Mouse (Mus musculus): ENCODE data around the gene Mphosph9. TPM values are rescaled to one million over a fixed set of nuclear protein-coding genes. Genes with fewer than 3 reads are reported as not detected.
A peak's percentile ranks its signal among the peaks of the same experiment; 100 is the strongest.

The Mphosph9 gene
- polyA plus RNA-seq, 1 experiment from 2014 or later, result 8.5 TPM

GRCm38 (mm10) chr5:124356695-124357094 is 28.9 kb upstream of the Mphosph9 start:
- Histone ChIP-seq H3K4me2 (ENCODE audit: low read depth, low read length) (no peak overlapping the region), H3K27ac (ENCODE audit: low read length) (no peak overlapping the region), H3K4me1 (ENCODE audit: control insufficient read depth, insufficient read depth, low read length) (peaks cover 8% of the 10 kb centered on the region), H3K9ac (ENCODE audit: low read length) (no peak overlapping the region), H3K9me3 (replicated peaks; ENCODE audit: control insufficient read depth, low read length) (no peaks in the 10 kb centered on the region), H3K36me3 (ENCODE audit: control insufficient read depth, insufficient read depth, low read length) (no peaks in the 10 kb centered on the region), H3K4me3 (replicated peaks; ENCODE audit: low read length) (no peak overlapping the region), H3K27me3 (ENCODE audit: control insufficient read depth, insufficient read depth, low read length) (no peaks in the 10 kb centered on the region)
- WGBS, result 39% methylated on average over 3 of the region's 3 CpGs
- ATAC-seq (ENCODE audit: insufficient read depth, low FRiP score), result no peak

GRCm38 (mm10) chr5:124355425-124355959 is 27.7 kb upstream of the Mphosph9 start:
- no peak overlapping the region for H3K27ac ChIP-seq (ENCODE audit: low read length)
- H3K9ac ChIP-seq (ENCODE audit: low read length), result peak overlapping the region; percentile 56
- H3K9me3 ChIP-seq (replicated peaks; ENCODE audit: control insufficient read depth, low read length), result no peaks in the 10 kb centered on the region
- peaks cover 20% of the 10 kb centered on the region for H3K4me1 ChIP-seq (ENCODE audit: control insufficient read depth, insufficient read depth, low read length)
- ATAC-seq (ENCODE audit: insufficient read depth, low FRiP score), result no peak
- H3K4me3 ChIP-seq (replicated peaks; ENCODE audit: low read length), result peak overlapping the region; percentile 88
- H3K4me2 ChIP-seq (ENCODE audit: low read depth, low read length), result peak overlapping the region; percentile 74
- no peaks in the 10 kb centered on the region for H3K36me3 ChIP-seq (ENCODE audit: control insufficient read depth, insufficient read depth, low read length)
- H3K27me3 ChIP-seq (ENCODE audit: control insufficient read depth, insufficient read depth, low read length), result no peaks in the 10 kb centered on the region
- 5% methylated on average over 12 of the region's 12 CpGs for WGBS

- no peaks in the 10 kb centered on the region for H3K27me3 ChIP-seq (ENCODE audit: control insufficient read depth, insufficient read depth, low read length)
- peak overlapping the region; percentile 74 for H3K4me2 ChIP-seq (ENCODE audit: low read depth, low read length)
- no peaks in the 10 kb centered on the region for H3K36me3 ChIP-seq (ENCODE audit: control insufficient read depth, insufficient read depth, low read length)
- H3K27ac ChIP-seq (ENCODE audit: low read length), result peak overlapping the region; percentile 83; the same call in 1 of the 2 replicates
- ATAC-seq (ENCODE audit: insufficient read depth, low FRiP score), result peak; percentile 66; the same call in 1 of the 2 replicates
- H3K9ac ChIP-seq (ENCODE audit: low read length), result peak overlapping the region; percentile 100
- peak overlapping the region; percentile 88 for H3K4me3 ChIP-seq (replicated peaks; ENCODE audit: low read length)
- WGBS, result under 1% methylated on average over 33 of the region's 60 CpGs
- no peaks in the 10 kb centered on the region for H3K9me3 ChIP-seq (replicated peaks; ENCODE audit: control insufficient read depth, low read length)
- H3K4me1 ChIP-seq (ENCODE audit: control insufficient read depth, insufficient read depth, low read length), result peaks cover 23% of the 10 kb centered on the region
Measured at GRCm38 (mm10) chr5:124354574-124355424, 27.0 kb upstream of the Mphosph9 start.

GRCm38 (mm10) chr5:124353726-124354547 is 26.2 kb upstream of the Mphosph9 start:
- Histone ChIP-seq H3K4me3 (replicated peaks; ENCODE audit: low read length) (peak overlapping the region; percentile 88), H3K27ac (ENCODE audit: low read length) (peak overlapping the region; percentile 97), H3K9ac (ENCODE audit: low read length) (peak overlapping the region; percentile 100), H3K36me3 (ENCODE audit: control insufficient read depth, insufficient read depth, low read length) (0 out of 2 replicates have a peak, but pooled peaks cover 6% of the 10 kb centered on the region), H3K4me2 (ENCODE audit: low read depth, low read length) (peak overlapping the region; percentile 93), H3K4me1 (ENCODE audit: control insufficient read depth, insufficient read depth, low read length) (peaks cover 23% of the 10 kb centered on the region), H3K27me3 (ENCODE audit: control insufficient read depth, insufficient read depth, low read length) (no peaks in the 10 kb centered on the region), H3K9me3 (replicated peaks; ENCODE audit: control insufficient read depth, low read length) (no peaks in the 10 kb centered on the region)
- WGBS, result under 1% methylated on average over 64 of the region's 132 CpGs
- ATAC-seq (ENCODE audit: insufficient read depth, low FRiP score), result peak; percentile 32; the same call in 1 of the 2 replicates

GRCm38 (mm10) chr5:124353011-124353725 is 25.4 kb upstream of the Mphosph9 start:
- Histone ChIP-seq H3K4me2 (ENCODE audit: low read depth, low read length) (peak overlapping the region; percentile 93), H3K9ac (ENCODE audit: low read length) (peak overlapping the region; percentile 100), H3K27me3 (ENCODE audit: control insufficient read depth, insufficient read depth, low read length) (no peaks in the 10 kb centered on the region), H3K27ac (ENCODE audit: low read length) (peak overlapping the region; percentile 97), H3K4me1 (ENCODE audit: control insufficient read depth, insufficient read depth, low read length) (peaks cover 23% of the 10 kb centered on the region), H3K36me3 (ENCODE audit: control insufficient read depth, insufficient read depth, low read length) (peaks cover 9% of the 10 kb centered on the region; the same call in 1 of the 2 replicates), H3K4me3 (replicated peaks; ENCODE audit: low read length) (peak overlapping the region; percentile 88), H3K9me3 (replicated peaks; ENCODE audit: control insufficient read depth, low read length) (no peaks in the 10 kb centered on the region)
- under 1% methylated on average over 29 of the region's 32 CpGs for WGBS
- no peak for ATAC-seq (ENCODE audit: insufficient read depth, low FRiP score)

GRCm38 (mm10) chr5:124352141-124352920 is 24.6 kb upstream of the Mphosph9 start:
- WGBS, result under 1% methylated on average over 30 of the region's 30 CpGs
- peak; percentile 86 for ATAC-seq (ENCODE audit: insufficient read depth, low FRiP score)
- peak overlapping the region; percentile 97 for H3K27ac ChIP-seq (ENCODE audit: low read length)
- H3K9ac ChIP-seq (ENCODE audit: low read length), result peak overlapping the region; percentile 100
- peaks cover 23% of the 10 kb centered on the region for H3K4me1 ChIP-seq (ENCODE audit: control insufficient read depth, insufficient read depth, low read length)
- no peaks in the 10 kb centered on the region for H3K9me3 ChIP-seq (replicated peaks; ENCODE audit: control insufficient read depth, low read length)
- H3K27me3 ChIP-seq (ENCODE audit: control insufficient read depth, insufficient read depth, low read length), result no peaks in the 10 kb centered on the region
- peak overlapping the region; percentile 88 for H3K4me3 ChIP-seq (replicated peaks; ENCODE audit: low read length)
- H3K4me2 ChIP-seq (ENCODE audit: low read depth, low read length), result peak overlapping the region; percentile 93
- peaks cover 12% of the 10 kb centered on the region; the same call in 1 of the 2 replicates for H3K36me3 ChIP-seq (ENCODE audit: control insufficient read depth, insufficient read depth, low read length)

- Histone ChIP-seq H3K4me3 (replicated peaks; ENCODE audit: low read length) (peak overlapping the region; percentile 88), H3K4me1 (ENCODE audit: control insufficient read depth, insufficient read depth, low read length) (peaks cover 23% of the 10 kb centered on the region), H3K9ac (ENCODE audit: low read length) (peak overlapping the region; percentile 100), H3K27ac (ENCODE audit: low read length) (peak overlapping the region; percentile 97), H3K27me3 (ENCODE audit: control insufficient read depth, insufficient read depth, low read length) (no peaks in the 10 kb centered on the region), H3K4me2 (ENCODE audit: low read depth, low read length) (peak overlapping the region; percentile 93), H3K36me3 (ENCODE audit: control insufficient read depth, insufficient read depth, low read length) (peaks cover 17% of the 10 kb centered on the region; the same call in 1 of the 2 replicates), H3K9me3 (replicated peaks; ENCODE audit: control insufficient read depth, low read length) (no peaks in the 10 kb centered on the region)
- no peak for ATAC-seq (ENCODE audit: insufficient read depth, low FRiP score)
- 47% methylated on average over 3 of the region's 3 CpGs for WGBS
Measured at GRCm38 (mm10) chr5:124351604-124352003, 23.8 kb upstream of the Mphosph9 start.

- H3K27ac ChIP-seq (ENCODE audit: low read length), result peak overlapping the region; percentile 97
- no peaks in the 10 kb centered on the region for H3K9me3 ChIP-seq (replicated peaks; ENCODE audit: control insufficient read depth, low read length)
- ATAC-seq (ENCODE audit: insufficient read depth, low FRiP score), result peak; percentile 44
- peak overlapping the region; percentile 88 for H3K4me3 ChIP-seq (replicated peaks; ENCODE audit: low read length)
- H3K36me3 ChIP-seq (ENCODE audit: control insufficient read depth, insufficient read depth, low read length), result peaks cover 22% of the 10 kb centered on the region; the same call in 1 of the 2 replicates
- H3K9ac ChIP-seq (ENCODE audit: low read length), result peak overlapping the region; percentile 100
- WGBS, result 17% methylated on average over 7 of the region's 7 CpGs
- peaks cover 23% of the 10 kb centered on the region for H3K4me1 ChIP-seq (ENCODE audit: control insufficient read depth, insufficient read depth, low read length)
- peak overlapping the region; percentile 93 for H3K4me2 ChIP-seq (ENCODE audit: low read depth, low read length)
- H3K27me3 ChIP-seq (ENCODE audit: control insufficient read depth, insufficient read depth, low read length), result no peaks in the 10 kb centered on the region
Measured at GRCm38 (mm10) chr5:124351111-124351560, 23.4 kb upstream of the Mphosph9 start.
